ENCODE assay signal across 8 mouse cellular contexts in genomic region chr19:10677915-10678771, GRCm38 (mm10). TPM values are rescaled to one million over a fixed set of nuclear protein-coding genes. Genes with fewer than 3 reads are reported as not detected.
DNase-seq lines count a peak whose midpoint lies in the region; ATAC-seq and TF ChIP-seq lines count a peak whose summit lies in the region.

Gene Pga5, minus strand, starts transcription at chr19:10678071.

- H3K4me1 ChIP-seq in heart, embryonic 14.5 days (ENCODE audit: control insufficient read depth in 2 of 2, insufficient read depth in 2 of 2, low read length in 2 of 2) = peaks cover 3 to 4% of the 10 kb centered on the region in 2 experiments; a peak in 1 of 4 replicates

- no peak within 1 kb of the TSS for H3K27ac ChIP-seq in heart, embryonic 14.5 days (replicated peaks in 1 of 2; ENCODE audit: control insufficient read depth in 1 of 2, insufficient read depth in 1 of 2, low read depth in 2 of 2, low read length in 2 of 2)

- H3ac ChIP-seq in C2C12 (ENCODE audit: control insufficient read depth, insufficient read length, low read depth) = no peak within 1 kb of the TSS

- no peaks in the 10 kb centered on the region for H3K27me3 ChIP-seq in C2C12 (ENCODE audit: control insufficient read depth, insufficient read depth, insufficient read length)
- H3K27me3 ChIP-seq in heart, embryonic 14.5 days (ENCODE audit: control insufficient read depth, insufficient read depth, low read length) = no peaks in the 10 kb centered on the region

- WGBS in heart, embryonic 14.5 days = 24% methylated on average over 6 of the region's 6 CpGs

- H3K79me2 ChIP-seq in C2C12 (ENCODE audit: control insufficient read depth, insufficient read depth) = no peaks in the 10 kb centered on the region

- peak; percentile 86 to 87 for DNase-seq in adrenal gland, postnatal 36 days
- peak; percentile 90 for DNase-seq in layer of hippocampus, adult 11-12 months (ENCODE audit: low spot score)
- peak; percentile 75 to 82 for DNase-seq in lung, adult 18-20 months
- DNase-seq in testis, postnatal 10 days (ENCODE audit: low spot score) = peak; percentile 93

- H3K79me3 ChIP-seq in C2C12 (ENCODE audit: low read depth) = no peaks in the 10 kb centered on the region

- H3K9ac ChIP-seq in heart, embryonic 14.5 days (ENCODE audit: low read length) = 0 out of 2 replicates have a peak within 1 kb of the TSS, but pooled peaks have one; percentile 8

- H3K4me2 ChIP-seq in heart, embryonic 14.5 days (ENCODE audit: low read length) = no peak within 1 kb of the TSS

- no peaks in the 10 kb centered on the region for H3K9me3 ChIP-seq in heart, embryonic 14.5 days (ENCODE audit: control insufficient read depth, low read length)

- peak; percentile 90 for ATAC-seq in erythroblast, adult 5-6 weeks (replicated peaks; ENCODE audit: low FRiP score, poor library complexity, severe bottlenecking)
- no peak for ATAC-seq in heart, embryonic 14.5 days (ENCODE audit: insufficient number of reproducible peaks, insufficient read depth, low FRiP score, low read depth)
- ATAC-seq in neutrophil, adult 5-6 weeks (ENCODE audit: extremely low read depth, insufficient number of reproducible peaks, low FRiP score, poor library complexity, severe bottlenecking) = peak; percentile 73; the same call in 1 of the 2 replicates

- H3K4me3 ChIP-seq in C2C12 (ENCODE audit: insufficient read depth, poor library complexity, severe bottlenecking) = no peak within 1 kb of the TSS
- H3K4me3 ChIP-seq in heart, embryonic 14.5 days (ENCODE audit: control insufficient read depth in 1 of 2, insufficient read depth in 1 of 2, low read depth in 1 of 2, low read length in 2 of 2) = no peak within 1 kb of the TSS

- no peaks in the 10 kb centered on the region for H3K36me3 ChIP-seq in C2C12 (ENCODE audit: control insufficient read depth, insufficient read depth)
- H3K36me3 ChIP-seq in heart, embryonic 14.5 days (ENCODE audit: control insufficient read depth, insufficient read depth, low read length) = no peaks in the 10 kb centered on the region

- peak; percentile 82 for TF ChIP-seq CTCF in C2C12 (IDR thresholded peaks at IDR 0.05; ENCODE audit: control insufficient read depth, insufficient read depth, insufficient read length)

TF ChIP-seq in C2C12, 6 proteins besides CTCF, POLR2A, EP300 and RAD21:
- no peak for TF ChIP-seq FOSL1 (IDR thresholded peaks at IDR 0.05; ENCODE audit: insufficient read depth, low read length, poor library complexity, severe bottlenecking)
TF ChIP-seq in C2C12: peak in this region for 0.

RNA-seq across cellular contexts. Expression of gene Pga5, which starts in this region (rescaled TPM):
- not detected for polyA plus RNA-seq in C2C12 (2012; fragmentation: generic; extraction: Trizol)
- total RNA-seq in adrenal gland, postnatal 36 days (2021) = not detected
- total RNA-seq in erythroblast, adult 5-6 weeks (2015; ENCODE audit: low replicate concordance) = not detected in 2 replicates
- not detected in 2 replicates for total RNA-seq in erythroblast, adult 5-6 weeks (2017; ENCODE audit: low replicate concordance)
- polyA plus RNA-seq in heart, embryonic 14.5 days (2014; fragmentation: Nextera tagmentation; extraction: Ambion mirVana) = not detected in 2 replicates
- total RNA-seq in neutrophil, adult 5-6 weeks (2017) = not detected in 2 replicates

Comparison
In these comparisons a context has a peak if more than half of its experiments do, and no peak if none do; other contexts are left out.
1. Peak in DNase-seq in adrenal gland, postnatal 36 days; RNA of the gene not detected or under 1 TPM.
2. Peak in ATAC-seq in erythroblast, adult 5-6 weeks; RNA of the gene not detected or under 1 TPM.
3. Peak in ATAC-seq in neutrophil, adult 5-6 weeks; RNA of the gene not detected or under 1 TPM.